Mouse (Mus musculus) heart, embryonic 12.5 days (tissue): ENCODE data around the gene Irak3. TPM values are rescaled to one million over a fixed set of nuclear protein-coding genes. Genes with fewer than 3 reads are reported as not detected.
A peak's percentile ranks its signal among the peaks of the same experiment; 100 is the strongest.

Source experiments
- ATAC-seq: fragments of 200-750 bp; cut with Nextera tagmentation; 2 replicates; pipeline ENCODE4 v1.8.0; 2017; ENCODE audit warnings: moderate TSS enrichment, moderate library complexity; ENCODE audit not compliant: insufficient number of reproducible peaks, low FRiP score
- H3K27ac ChIP-seq: fragments of 300-500 bp; sonication (generic); 2 replicates; pipeline ENCODE4 v1.5.1; 2016; ENCODE audit warnings: mild to moderate bottlenecking, moderate library complexity; ENCODE audit not compliant: poor library complexity, severe bottlenecking
- H3K27me3 ChIP-seq: fragments of 300-500 bp; sonication (generic); replicated peaks from 2 replicates; pipeline ENCODE4 v1.6.1; 2016; ENCODE audit warnings: mild to moderate bottlenecking, moderate library complexity
- H3K36me3 ChIP-seq: fragments of 300-500 bp; sonication (generic); 2 replicates; pipeline ENCODE4 v1.6.1; 2016; ENCODE audit warnings: mild to moderate bottlenecking, moderate library complexity
- H3K4me1 ChIP-seq: fragments of 300-500 bp; sonication (generic); replicated peaks from 2 replicates; pipeline ENCODE4 v1.6.1; 2016; ENCODE audit warnings: mild to moderate bottlenecking
- H3K4me2 ChIP-seq: fragments of 300-500 bp; sonication (generic); 2 replicates; pipeline ENCODE4 v1.6.1; 2016; ENCODE audit warnings: mild to moderate bottlenecking, moderate library complexity
- H3K4me3 ChIP-seq: fragments of 300-500 bp; sonication (generic); 2 replicates; pipeline ENCODE4 v1.5.1; 2016; ENCODE audit warnings: mild to moderate bottlenecking
- H3K9ac ChIP-seq: fragments of 300-500 bp; sonication (generic); 2 replicates; pipeline ENCODE4 v1.6.1; 2016; ENCODE audit warnings: mild to moderate bottlenecking, moderate library complexity
- H3K9me3 ChIP-seq: fragments of 300-500 bp; sonication (generic); replicated peaks from 2 replicates; pipeline ENCODE4 v1.6.1; 2016; ENCODE audit warnings: mild to moderate bottlenecking, moderate library complexity
- WGBS: fragments of 180-500 bp; shearing (Covaris S2); methylation state at CpG from one replicate; pipeline ENCODE4 v1.1.7; 2016; 5-methylcytosine and 5-hydroxymethylcytosine counted together
- polyA plus RNA-seq: library from polyadenylated mRNA; unstranded; fragments of >200 nt; fragmentation: Nextera tagmentation; extraction: Ambion mirVana; gene quantifications from 2 replicates; pipeline ENCODE4 v1.2.1, GENCODE M21; 2016

Gene Irak3
- polyA plus RNA-seq, 1 experiment from 2014 or later, result 0.20 TPM

DNA sequence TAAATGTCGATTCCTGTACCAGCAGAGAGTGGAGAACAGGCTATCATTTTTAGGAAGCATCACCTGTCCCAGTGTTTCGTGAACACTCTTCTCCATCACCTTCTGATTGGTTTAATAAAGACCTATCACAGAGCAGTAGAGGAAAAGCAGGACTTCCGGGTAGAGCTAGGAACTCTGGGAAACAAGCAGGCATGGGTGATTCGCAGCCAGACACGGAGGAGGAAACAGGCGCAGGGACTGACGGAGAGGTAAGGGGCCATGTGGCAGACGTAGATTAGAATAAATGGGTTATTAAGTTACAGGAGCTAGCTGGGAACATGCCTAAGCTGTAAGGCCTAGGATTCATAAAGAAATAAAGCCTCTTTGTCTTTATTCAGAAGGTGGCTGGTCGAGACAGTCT, 41.4 kb downstream of the Irak3 start:
- Histone ChIP-seq H3K4me3 (no peak overlapping the region), H3K4me2 (no peak overlapping the region), H3K9me3 (no peaks in the 10 kb centered on the region), H3K27ac (no peak overlapping the region), H3K4me1 (no peaks in the 10 kb centered on the region), H3K9ac (no peak overlapping the region), H3K27me3 (no peaks in the 10 kb centered on the region), H3K36me3 (no peaks in the 10 kb centered on the region)
- 74% methylated on average over 9 of the region's 9 CpGs for WGBS
- ATAC-seq, result no peak

DNA sequence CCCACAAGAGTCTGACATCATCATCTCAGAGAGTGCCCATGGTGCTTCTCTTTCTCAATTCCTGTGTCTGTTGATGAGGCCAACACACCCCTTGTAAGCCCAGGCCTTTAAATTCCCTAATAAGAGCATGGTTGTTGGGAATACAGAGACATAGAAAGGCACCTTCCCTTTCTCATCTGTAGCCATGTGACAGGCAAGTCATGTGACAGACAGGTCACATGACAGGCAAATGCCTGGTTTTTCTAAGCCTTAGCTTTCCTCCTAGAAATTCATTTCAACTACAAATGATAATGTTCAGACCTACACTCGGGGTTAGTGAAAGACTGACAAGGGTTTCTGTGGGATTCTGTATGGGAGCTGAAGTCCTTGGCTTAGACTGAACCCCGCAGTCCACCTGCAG, 48.0 kb downstream of the Irak3 start:
- Histone ChIP-seq H3K4me1 (no peaks in the 10 kb centered on the region), H3K36me3 (no peaks in the 10 kb centered on the region), H3K27ac (no peak overlapping the region), H3K27me3 (no peaks in the 10 kb centered on the region), H3K4me2 (no peak overlapping the region), H3K4me3 (no peak overlapping the region), H3K9me3 (peaks cover 3% of the 10 kb centered on the region; the same call in 1 of the 2 replicates), H3K9ac (no peak overlapping the region)
- no peak for ATAC-seq
- 81% methylated on average over 2 of the region's 2 CpGs for WGBS

DNA sequence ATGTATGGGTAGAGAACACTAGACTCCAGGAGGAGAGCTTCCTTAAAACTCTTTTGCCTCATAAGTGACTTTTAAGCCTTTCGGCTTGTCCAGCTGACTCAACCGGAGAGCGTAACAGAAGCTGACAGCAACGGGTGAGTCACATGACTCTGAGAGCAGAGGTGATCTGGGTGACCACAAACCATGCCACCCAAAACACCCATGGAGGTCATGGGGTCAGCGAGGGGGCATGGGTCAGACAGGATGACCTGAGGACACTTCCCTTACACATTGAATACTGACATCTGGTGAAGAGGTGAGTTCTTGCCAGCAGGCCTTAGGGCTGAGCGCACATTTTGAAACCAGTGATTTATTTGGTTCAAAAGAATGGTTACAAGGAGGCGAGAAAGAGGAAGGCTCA, 50.3 kb downstream of the Irak3 start:
- Histone ChIP-seq H3K27me3 (no peaks in the 10 kb centered on the region), H3K9ac (no peak overlapping the region), H3K4me3 (no peak overlapping the region), H3K4me2 (no peak overlapping the region), H3K36me3 (no peaks in the 10 kb centered on the region), H3K27ac (no peak overlapping the region), H3K4me1 (no peaks in the 10 kb centered on the region), H3K9me3 (peaks cover 3% of the 10 kb centered on the region; the same call in 1 of the 2 replicates)
- WGBS, result 86% methylated on average over 7 of the region's 7 CpGs
- ATAC-seq, result no peak

DNA sequence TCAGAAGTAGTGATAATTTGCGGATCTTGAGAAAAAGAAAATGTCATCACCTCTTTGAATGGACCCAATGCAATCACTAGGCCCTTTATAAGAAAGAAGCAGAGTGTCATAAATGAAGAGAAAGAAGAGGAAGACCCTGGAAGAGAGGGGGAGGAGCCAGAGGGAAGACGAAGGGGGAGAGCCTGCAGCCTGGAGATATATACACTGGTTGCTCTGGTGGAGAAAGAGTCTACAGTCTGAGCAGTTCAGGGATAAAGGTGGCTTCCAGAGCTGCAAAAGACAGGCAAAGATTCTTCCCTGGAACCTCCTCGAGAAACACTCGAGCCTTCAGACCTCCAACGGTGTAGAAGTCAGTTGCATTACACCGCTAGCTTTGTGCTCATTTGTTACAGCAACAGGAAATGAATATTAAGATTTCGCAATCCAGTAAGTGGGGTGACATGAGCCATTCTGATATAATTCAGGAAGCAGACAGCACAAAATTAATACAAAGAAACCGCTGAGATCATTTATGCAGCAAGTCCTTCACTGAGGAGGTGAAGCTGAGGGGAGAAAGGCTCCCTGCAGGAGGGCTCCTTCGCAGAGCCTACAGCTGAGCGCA, 60.9 kb downstream of the Irak3 start:
- no peak overlapping the region for H3K9ac ChIP-seq
- no peaks in the 10 kb centered on the region for H3K27me3 ChIP-seq
- no peak overlapping the region for H3K4me2 ChIP-seq
- no peaks in the 10 kb centered on the region for H3K4me1 ChIP-seq
- no peak overlapping the region for H3K4me3 ChIP-seq
- no peak for ATAC-seq
- H3K36me3 ChIP-seq, result no peaks in the 10 kb centered on the region
- whole genome bisulfite sequencing, result 65% methylated on average over 10 of the region's 10 CpGs
- no peak overlapping the region for H3K27ac ChIP-seq
- H3K9me3 ChIP-seq, result peaks cover 22% of the 10 kb centered on the region

DNA sequence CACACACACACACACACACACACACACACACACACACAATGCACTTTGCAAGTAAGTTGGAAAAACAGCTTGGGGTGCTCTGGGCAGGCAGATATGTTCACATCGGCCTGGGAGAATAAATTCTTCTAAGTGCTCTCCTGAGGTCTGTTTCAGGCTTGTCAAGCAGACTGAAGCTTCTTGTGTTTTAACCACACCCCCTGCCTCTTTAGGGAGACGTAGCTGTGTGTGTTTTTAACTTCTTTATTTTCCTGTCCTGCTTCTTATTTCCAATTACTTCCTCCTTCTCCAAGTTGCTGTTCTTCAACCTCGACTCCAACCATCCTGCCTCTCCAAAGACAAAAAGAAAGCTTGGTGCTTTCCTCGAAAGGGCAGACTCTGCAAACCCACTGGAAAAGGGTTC, 61.7 kb downstream of the Irak3 start:
- no peak overlapping the region for H3K27ac ChIP-seq
- no peaks in the 10 kb centered on the region for H3K27me3 ChIP-seq
- no peaks in the 10 kb centered on the region for H3K4me1 ChIP-seq
- peaks cover 23% of the 10 kb centered on the region for H3K9me3 ChIP-seq
- H3K4me2 ChIP-seq, result no peak overlapping the region
- H3K36me3 ChIP-seq, result no peaks in the 10 kb centered on the region
- no peak for ATAC-seq
- no peak overlapping the region for H3K9ac ChIP-seq
- 55% methylated on average over 4 of the region's 4 CpGs for WGBS
- no peak overlapping the region for H3K4me3 ChIP-seq

DNA sequence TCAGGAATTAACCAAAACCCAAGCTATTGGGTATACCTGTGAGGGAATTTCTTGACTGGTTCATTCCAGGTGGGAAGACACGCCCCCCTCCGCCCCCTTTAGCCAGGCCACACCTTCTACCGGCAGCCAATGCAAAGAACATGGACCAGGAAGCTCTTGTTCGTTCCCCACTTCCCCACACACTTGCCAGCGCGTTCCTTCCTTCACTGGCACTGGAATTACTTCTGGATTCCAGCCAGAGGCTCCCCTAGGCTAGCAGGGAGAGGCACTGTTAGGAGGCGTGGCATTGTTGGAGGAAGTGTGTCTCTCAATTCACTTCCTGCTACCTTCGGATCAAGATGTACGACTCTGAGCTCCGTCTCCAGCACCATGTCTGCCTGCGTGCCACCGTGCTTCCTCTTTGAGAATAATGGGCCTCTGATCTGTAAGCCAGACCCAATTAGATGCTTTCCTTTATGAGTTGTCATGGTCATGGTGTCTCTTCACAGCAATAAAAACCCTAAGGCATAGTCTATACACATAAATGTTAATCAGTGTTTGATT, 65.8 kb downstream of the Irak3 start:
- no peak overlapping the region for H3K9ac ChIP-seq
- H3K4me1 ChIP-seq, result no peaks in the 10 kb centered on the region
- no peak overlapping the region for H3K4me2 ChIP-seq
- H3K36me3 ChIP-seq, result no peaks in the 10 kb centered on the region
- H3K4me3 ChIP-seq, result no peak overlapping the region
- no peak for ATAC-seq
- H3K27me3 ChIP-seq, result no peaks in the 10 kb centered on the region
- WGBS, result 75% methylated on average over 12 of the region's 12 CpGs
- peaks cover 7% of the 10 kb centered on the region for H3K9me3 ChIP-seq
- no peak overlapping the region for H3K27ac ChIP-seq

DNA sequence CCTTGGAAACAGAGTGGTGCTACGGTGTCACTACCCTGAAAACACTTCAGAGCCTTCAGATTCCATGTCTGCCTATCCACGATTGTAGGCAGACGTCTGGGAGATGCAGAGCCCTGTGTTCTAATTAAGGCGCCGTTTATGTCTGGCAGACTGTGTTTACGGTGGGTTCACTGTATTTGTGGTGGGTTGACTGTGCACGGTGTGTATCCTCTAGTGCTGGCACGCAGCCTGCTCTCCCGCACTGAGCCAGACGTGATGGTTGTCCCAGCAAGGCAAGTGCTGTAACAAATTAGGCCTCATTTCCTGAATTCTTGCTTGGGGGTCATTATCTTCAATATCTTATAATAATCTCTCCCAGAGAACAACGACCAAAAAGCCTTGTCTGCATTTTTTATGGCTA, 68.2 kb downstream of the Irak3 start:
- Histone ChIP-seq H3K9ac (no peak overlapping the region), H3K27ac (no peak overlapping the region), H3K4me3 (no peak overlapping the region), H3K4me1 (no peaks in the 10 kb centered on the region), H3K36me3 (no peaks in the 10 kb centered on the region), H3K4me2 (no peak overlapping the region), H3K9me3 (peaks cover 12% of the 10 kb centered on the region), H3K27me3 (0 out of 2 replicates have a peak, but pooled peaks cover 6% of the 10 kb centered on the region)
- WGBS, result 69% methylated on average over 11 of the region's 11 CpGs
- ATAC-seq, result no peak

DNA sequence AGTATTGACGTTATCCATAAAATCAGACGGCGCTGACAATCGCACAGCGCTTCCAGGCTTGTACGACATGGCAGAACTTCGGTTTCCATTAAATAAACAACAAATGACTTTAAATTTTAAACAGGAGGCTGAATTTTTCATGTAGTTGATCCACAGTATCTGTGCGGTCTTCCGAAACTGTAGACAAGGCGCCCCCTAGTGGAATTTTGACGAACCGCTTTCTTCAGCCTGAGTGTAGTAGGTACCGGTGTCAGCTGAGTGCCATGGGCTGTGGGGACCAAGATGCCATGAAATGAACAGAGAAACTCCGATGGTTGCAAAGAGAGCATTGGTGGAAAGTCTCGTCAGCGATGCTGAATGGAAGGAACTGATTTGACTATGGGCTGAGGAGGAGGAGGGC, 71.3 kb downstream of the Irak3 start:
- WGBS, result 55% methylated on average over 16 of the region's 16 CpGs
- H3K27me3 ChIP-seq, result peaks cover 14% of the 10 kb centered on the region; the same call in 1 of the 2 replicates
- no peak overlapping the region for H3K9ac ChIP-seq
- ATAC-seq, result no peak
- H3K4me3 ChIP-seq, result no peak overlapping the region
- H3K4me1 ChIP-seq, result no peaks in the 10 kb centered on the region
- H3K4me2 ChIP-seq, result no peak overlapping the region
- 0 out of 2 replicates have a peak, but pooled peaks cover 5% of the 10 kb centered on the region for H3K9me3 ChIP-seq
- no peak overlapping the region for H3K27ac ChIP-seq
- no peaks in the 10 kb centered on the region for H3K36me3 ChIP-seq

DNA sequence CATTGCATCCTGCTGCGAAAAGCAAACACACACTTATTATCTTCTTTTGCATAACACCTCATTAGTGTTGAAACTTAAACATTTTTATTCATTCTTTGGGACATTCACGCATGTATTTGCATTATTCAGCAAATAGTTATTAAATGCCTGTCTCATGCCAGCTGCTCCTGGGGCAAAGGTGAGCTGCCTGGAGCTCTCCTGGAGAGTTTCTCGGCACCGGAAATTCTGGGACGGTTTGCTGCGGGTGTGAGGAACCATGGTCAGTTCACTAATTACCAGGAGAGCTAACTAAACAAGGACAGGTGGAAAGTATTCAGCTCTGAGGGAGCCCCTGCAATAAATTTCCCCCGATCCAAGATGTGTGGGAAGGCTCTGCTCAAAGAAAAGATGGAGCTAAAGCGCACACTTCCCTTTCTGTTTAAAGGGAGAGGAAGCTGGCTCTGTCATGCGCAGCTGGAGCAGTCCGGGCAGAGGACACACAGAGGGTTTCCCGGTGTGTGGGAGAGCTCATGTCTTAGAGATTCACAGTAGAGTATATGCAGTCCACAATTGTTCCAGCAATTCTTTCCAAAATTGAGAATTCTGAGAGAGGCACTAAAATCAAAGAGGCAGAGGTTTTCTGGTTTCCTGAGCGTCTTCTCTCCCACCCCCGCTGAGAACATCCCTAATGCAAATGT, 73.2 kb downstream of the Irak3 start:
- Histone ChIP-seq H3K4me3 (peak overlapping the region; percentile 8; the same call in 1 of the 2 replicates), H3K9ac (0 out of 2 replicates have a peak overlapping the region, but pooled peaks have one; percentile 30), H3K4me2 (peak overlapping the region; percentile 36), H3K4me1 (no peaks in the 10 kb centered on the region; the same call in 1 of the 2 replicates), H3K9me3 (0 out of 2 replicates have a peak, but pooled peaks cover 5% of the 10 kb centered on the region), H3K27me3 (peaks cover 14% of the 10 kb centered on the region; the same call in 1 of the 2 replicates), H3K27ac (no peak overlapping the region), H3K36me3 (no peaks in the 10 kb centered on the region)
- ATAC-seq, result no peak
- 39% methylated on average over 13 of the region's 13 CpGs for WGBS

DNA sequence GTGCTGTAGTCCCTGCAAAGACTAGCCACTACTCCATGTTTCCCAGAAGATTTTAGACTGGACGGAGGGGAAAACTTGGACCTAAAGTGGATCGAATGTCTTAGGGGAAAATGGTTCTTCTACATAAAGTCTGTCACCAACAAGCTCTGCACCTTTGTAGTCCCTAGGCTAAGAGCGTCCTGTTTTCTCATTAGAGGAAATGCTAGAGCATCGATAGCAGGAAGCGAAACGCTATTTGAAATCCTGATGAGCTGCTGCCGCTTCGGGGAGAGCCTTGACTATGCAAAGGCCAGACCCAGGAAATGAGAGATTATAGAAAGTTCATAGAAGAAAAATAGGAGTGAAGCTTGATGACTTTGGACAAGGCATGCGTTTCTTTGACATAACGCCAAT, 76.5 kb downstream of the Irak3 start:
- 66% methylated on average over 10 of the region's 10 CpGs for WGBS
- Histone ChIP-seq H3K4me2 (no peak overlapping the region), H3K4me3 (no peak overlapping the region), H3K36me3 (no peaks in the 10 kb centered on the region), H3K27ac (no peak overlapping the region), H3K9me3 (0 out of 2 replicates have a peak, but pooled peaks cover 5% of the 10 kb centered on the region), H3K27me3 (peaks cover 14% of the 10 kb centered on the region; the same call in 1 of the 2 replicates), H3K9ac (no peak overlapping the region), H3K4me1 (no peaks in the 10 kb centered on the region; the same call in 1 of the 2 replicates)
- no peak for ATAC-seq

DNA sequence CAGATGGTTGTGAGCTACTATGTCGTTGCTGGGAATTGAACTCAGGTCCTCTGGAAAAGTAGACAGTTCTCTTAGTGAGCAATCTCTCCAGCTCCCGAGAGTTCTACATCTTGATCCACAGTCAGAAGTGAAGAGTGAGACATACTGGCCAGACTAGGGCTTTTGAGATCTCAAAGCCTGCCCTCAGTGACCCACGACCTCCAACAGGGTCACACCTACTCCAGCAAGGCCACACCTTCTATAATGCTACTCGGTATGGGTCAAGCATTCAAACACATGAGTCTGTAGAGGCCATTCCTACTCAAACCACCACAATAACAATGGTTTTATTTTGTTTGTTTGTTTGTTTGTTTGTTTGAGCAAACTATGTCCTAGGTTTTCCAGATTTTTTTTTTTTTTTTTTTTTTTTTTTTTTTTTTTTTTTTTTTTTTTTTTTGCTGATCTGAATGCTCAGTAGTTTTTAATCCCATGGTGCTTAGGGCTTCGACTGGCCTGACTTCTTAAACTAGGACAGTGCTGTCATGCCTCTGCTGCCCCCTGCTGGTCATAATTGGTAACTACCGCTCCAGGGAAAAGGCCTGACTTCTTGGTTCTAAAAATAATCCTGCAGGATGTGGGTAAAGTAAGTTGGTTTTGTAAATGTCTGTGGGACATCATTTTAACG, 77.0 kb downstream of the Irak3 start:
- Histone ChIP-seq H3K4me3 (no peak overlapping the region), H3K9me3 (0 out of 2 replicates have a peak, but pooled peaks cover 5% of the 10 kb centered on the region), H3K9ac (no peak overlapping the region), H3K36me3 (no peaks in the 10 kb centered on the region), H3K27ac (no peak overlapping the region), H3K27me3 (peaks cover 14% of the 10 kb centered on the region; the same call in 1 of the 2 replicates), H3K4me2 (no peak overlapping the region), H3K4me1 (no peaks in the 10 kb centered on the region; the same call in 1 of the 2 replicates)
- 49% methylated on average over 7 of the region's 7 CpGs for WGBS
- no peak for ATAC-seq
